Mouse (Mus musculus): ENCODE data around the gene Fam50a. TPM values are rescaled to one million over a fixed set of nuclear protein-coding genes. Genes with fewer than 3 reads are reported as not detected.
A peak's percentile ranks its signal among the peaks of the same experiment; 100 is the strongest.

Fam50a gene
- total and polyA plus RNA-seq, 2 experiments from 2014 or later: 9.4 to 57.2 TPM

- H3K27ac ChIP-seq (ENCODE audit: low read depth, low read length): no peak overlapping the region
- no peaks in the 10 kb centered on the region for H3K4me1 ChIP-seq (ENCODE audit: insufficient read depth, low read length)
- WGBS: 27% methylated on average over 10 of the region's 10 CpGs
- no peak overlapping the region for H3K9ac ChIP-seq (replicated peaks; ENCODE audit: low read length, poor library complexity, severe bottlenecking)
- TF ChIP-seq CTCF (IDR thresholded peaks at IDR 0.05): no peak
- H3K9me3 ChIP-seq (ENCODE audit: low read length): no peaks in the 10 kb centered on the region
- no peak for ATAC-seq (ENCODE audit: low FRiP score)
- H3K27me3 ChIP-seq (ENCODE audit: insufficient read depth, low read length): no peaks in the 10 kb centered on the region
- no peak for DNase-seq (ENCODE audit: low spot score)
- no peaks in the 10 kb centered on the region; the same call in 1 of the 2 replicates for H3K36me3 ChIP-seq (ENCODE audit: insufficient read depth, low read length)
- no peak overlapping the region for H3K4me2 ChIP-seq (ENCODE audit: low read depth, low read length, poor library complexity, severe bottlenecking)
- no peak overlapping the region for H3K4me3 ChIP-seq (ENCODE audit: low read depth, low read length)
Measured at GRCm38 (mm10) chrX:74273422-74274322, 39.2 kb upstream of the Fam50a start.

GRCm38 (mm10) chrX:74277916-74278315 is 34.9 kb upstream of the Fam50a start:
- Histone ChIP-seq H3K4me1 (ENCODE audit: insufficient read depth, low read length) (no peaks in the 10 kb centered on the region), H3K27me3 (ENCODE audit: insufficient read depth, low read length) (no peaks in the 10 kb centered on the region), H3K4me2 (ENCODE audit: low read depth, low read length, poor library complexity, severe bottlenecking) (no peak overlapping the region), H3K36me3 (ENCODE audit: insufficient read depth, low read length) (no peaks in the 10 kb centered on the region; the same call in 1 of the 2 replicates), H3K9ac (replicated peaks; ENCODE audit: low read length, poor library complexity, severe bottlenecking) (no peak overlapping the region), H3K27ac (ENCODE audit: low read depth, low read length) (no peak overlapping the region), H3K9me3 (ENCODE audit: low read length) (no peaks in the 10 kb centered on the region), H3K4me3 (ENCODE audit: low read depth, low read length) (no peak overlapping the region)
- no peak for ATAC-seq (ENCODE audit: low FRiP score)
- TF ChIP-seq CTCF (IDR thresholded peaks at IDR 0.05): no peak
- no peak for DNase-seq (ENCODE audit: low spot score)
- 82% methylated on average over 8 of the region's 8 CpGs for WGBS

GRCm38 (mm10) chrX:74281041-74281731 is 31.6 kb upstream of the Fam50a start:
- Histone ChIP-seq H3K9me3 (ENCODE audit: low read length) (no peaks in the 10 kb centered on the region), H3K4me1 (ENCODE audit: insufficient read depth, low read length) (no peaks in the 10 kb centered on the region), H3K4me3 (ENCODE audit: low read depth, low read length) (peak overlapping the region; percentile 48), H3K9ac (replicated peaks; ENCODE audit: low read length, poor library complexity, severe bottlenecking) (peak overlapping the region; percentile 63), H3K27ac (ENCODE audit: low read depth, low read length) (no peak overlapping the region), H3K27me3 (ENCODE audit: insufficient read depth, low read length) (no peaks in the 10 kb centered on the region), H3K36me3 (ENCODE audit: insufficient read depth, low read length) (no peaks in the 10 kb centered on the region), H3K4me2 (ENCODE audit: low read depth, low read length, poor library complexity, severe bottlenecking) (peak overlapping the region; percentile 57)
- ATAC-seq (ENCODE audit: low FRiP score) (no peak), DNase-seq (ENCODE audit: low spot score) (no peak)
- 20% methylated on average over 14 of the region's 14 CpGs for WGBS
- TF ChIP-seq CTCF (IDR thresholded peaks at IDR 0.05): no peak

- no peaks in the 10 kb centered on the region for H3K27me3 ChIP-seq (ENCODE audit: insufficient read depth, low read length)
- peak within 1 kb of the TSS; percentile 82 for H3K27ac ChIP-seq (ENCODE audit: low read depth, low read length)
- H3K9ac ChIP-seq (replicated peaks; ENCODE audit: low read length, poor library complexity, severe bottlenecking): peak within 1 kb of the TSS; percentile 63
- DNase-seq (ENCODE audit: low spot score) (peak; percentile 55), ATAC-seq (ENCODE audit: low FRiP score) (peak; percentile 65)
- peak; percentile 2; the same call in 1 of the 2 replicates for TF ChIP-seq CTCF (IDR thresholded peaks at IDR 0.05)
- H3K9me3 ChIP-seq (ENCODE audit: low read length): no peaks in the 10 kb centered on the region
- 24% methylated on average over 16 of the region's 16 CpGs for WGBS
- no peaks in the 10 kb centered on the region for H3K36me3 ChIP-seq (ENCODE audit: insufficient read depth, low read length)
- H3K4me2 ChIP-seq (ENCODE audit: low read depth, low read length, poor library complexity, severe bottlenecking): peak within 1 kb of the TSS; percentile 57
- H3K4me3 ChIP-seq (ENCODE audit: low read depth, low read length): peak within 1 kb of the TSS; percentile 48
- H3K4me1 ChIP-seq (ENCODE audit: insufficient read depth, low read length): no peaks in the 10 kb centered on the region
Measured at GRCm38 (mm10) chrX:74281732-74282394, 31.0 kb upstream of the Fam50a start, which contains the start of the genes Taz and Dnase1l1. Gene Taz, plus strand, starts transcription at chrX:74281912. Gene Dnase1l1, minus strand, starts transcription at chrX:74282337.

GRCm38 (mm10) chrX:74282395-74283091 is 30.3 kb upstream of the Fam50a start:
- no peaks in the 10 kb centered on the region for H3K9me3 ChIP-seq (ENCODE audit: low read length)
- peak; percentile 87 for ATAC-seq (ENCODE audit: low FRiP score)

More at GRCm38 (mm10) chrX:74282395-74283091, 30.3 kb upstream of the Fam50a start:
- Histone ChIP-seq H3K4me2 (ENCODE audit: low read depth, low read length, poor library complexity, severe bottlenecking) (peak overlapping the region; percentile 57), H3K27me3 (ENCODE audit: insufficient read depth, low read length) (no peaks in the 10 kb centered on the region), H3K9ac (replicated peaks; ENCODE audit: low read length, poor library complexity, severe bottlenecking) (peak overlapping the region; percentile 63), H3K4me3 (ENCODE audit: low read depth, low read length) (peak overlapping the region; percentile 48), H3K27ac (ENCODE audit: low read depth, low read length) (peak overlapping the region; percentile 82), H3K4me1 (ENCODE audit: insufficient read depth, low read length) (no peaks in the 10 kb centered on the region), H3K36me3 (ENCODE audit: insufficient read depth, low read length) (no peaks in the 10 kb centered on the region)
- 25% methylated on average over 35 of the region's 39 CpGs for WGBS
- peak; percentile 91 for DNase-seq (ENCODE audit: low spot score)
- no peak for TF ChIP-seq CTCF (IDR thresholded peaks at IDR 0.05)

All from midbrain, postnatal 0 days (tissue).